Mouse (Mus musculus): ENCODE data around the gene Slc22a3. TPM values are rescaled to one million over a fixed set of nuclear protein-coding genes. Genes with fewer than 3 reads are reported as not detected.
A peak's percentile ranks its signal among the peaks of the same experiment; 100 is the strongest.

Gene Slc22a3
- polyA plus RNA-seq, 1 experiment from 2014 or later: 0.46 TPM

DNA sequence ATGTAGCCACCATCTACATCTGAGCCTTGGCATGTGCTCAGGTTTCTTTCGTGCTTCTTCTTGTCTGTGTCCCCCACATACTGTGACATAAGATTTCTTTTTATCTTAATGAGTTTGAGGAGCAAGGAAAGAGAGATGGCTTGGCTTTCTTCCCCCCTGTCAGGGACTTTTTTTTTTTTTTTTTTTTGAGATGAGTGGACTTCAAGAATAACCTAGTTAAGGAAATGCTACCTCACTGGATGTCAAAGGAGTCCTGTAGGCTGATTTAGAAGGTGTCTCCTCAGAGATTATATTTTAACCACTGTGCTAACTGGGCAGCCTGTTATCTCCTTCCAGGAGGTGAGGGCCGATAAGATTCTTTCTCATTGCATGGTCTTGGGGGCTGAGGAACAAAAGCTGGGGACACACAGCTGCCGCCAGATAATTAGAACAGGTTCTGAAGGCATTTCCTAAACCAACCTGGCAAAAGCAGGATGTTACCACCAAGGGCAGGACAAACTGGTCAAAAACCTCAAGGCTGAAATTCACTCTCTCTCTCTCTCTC is 133.8 kb downstream of the Slc22a3 start:
- no peak for ATAC-seq (ENCODE audit: insufficient read depth, low FRiP score)
- H3K9ac ChIP-seq (ENCODE audit: low read length): no peak overlapping the region
- H3K36me3 ChIP-seq (ENCODE audit: control insufficient read depth, insufficient read depth, low read length): no peaks in the 10 kb centered on the region
- WGBS: 50% methylated on average over 3 of the region's 3 CpGs
- H3K27me3 ChIP-seq (ENCODE audit: control insufficient read depth, insufficient read depth, low read length): no peaks in the 10 kb centered on the region
- H3K27ac ChIP-seq (ENCODE audit: low read length): no peak overlapping the region
- H3K4me3 ChIP-seq (replicated peaks; ENCODE audit: low read length): no peak overlapping the region
- H3K4me2 ChIP-seq (ENCODE audit: low read depth, low read length): no peak overlapping the region
- H3K9me3 ChIP-seq (replicated peaks; ENCODE audit: control insufficient read depth, low read length): no peaks in the 10 kb centered on the region
- peaks cover 5% of the 10 kb centered on the region; the same call in 1 of the 2 replicates for H3K4me1 ChIP-seq (ENCODE audit: control insufficient read depth, insufficient read depth, low read length)

DNA sequence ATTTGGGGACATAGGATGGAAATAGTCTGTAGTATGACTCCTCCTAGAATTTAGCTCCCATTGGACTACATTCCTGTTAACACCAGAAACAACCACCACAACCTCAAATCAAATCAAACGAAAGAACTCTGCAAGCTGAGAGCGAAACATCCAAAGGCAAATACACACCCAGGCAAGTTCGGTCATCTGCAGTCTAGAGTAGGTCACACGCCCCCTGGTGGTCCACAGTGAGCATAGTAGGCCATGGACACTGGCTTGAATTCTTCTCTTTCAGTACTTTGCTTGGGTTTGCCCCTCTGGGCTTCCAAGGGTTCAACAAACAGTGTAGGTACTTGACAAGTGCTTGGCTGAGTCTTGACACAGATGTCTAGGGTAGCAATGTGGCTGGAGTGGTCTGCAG is 135.5 kb downstream of the Slc22a3 start:
- Histone ChIP-seq H3K36me3 (ENCODE audit: control insufficient read depth, insufficient read depth, low read length) (no peaks in the 10 kb centered on the region), H3K9ac (ENCODE audit: low read length) (no peak overlapping the region), H3K4me1 (ENCODE audit: control insufficient read depth, insufficient read depth, low read length) (peaks cover 5% of the 10 kb centered on the region; the same call in 1 of the 2 replicates), H3K4me3 (replicated peaks; ENCODE audit: low read length) (no peak overlapping the region), H3K27me3 (ENCODE audit: control insufficient read depth, insufficient read depth, low read length) (no peaks in the 10 kb centered on the region), H3K4me2 (ENCODE audit: low read depth, low read length) (peak overlapping the region; percentile 36), H3K9me3 (replicated peaks; ENCODE audit: control insufficient read depth, low read length) (no peaks in the 10 kb centered on the region), H3K27ac (ENCODE audit: low read length) (no peak overlapping the region)
- WGBS: 19% methylated on average over 4 of the region's 4 CpGs
- peak; percentile 38; the same call in 1 of the 2 replicates for ATAC-seq (ENCODE audit: insufficient read depth, low FRiP score)

DNA sequence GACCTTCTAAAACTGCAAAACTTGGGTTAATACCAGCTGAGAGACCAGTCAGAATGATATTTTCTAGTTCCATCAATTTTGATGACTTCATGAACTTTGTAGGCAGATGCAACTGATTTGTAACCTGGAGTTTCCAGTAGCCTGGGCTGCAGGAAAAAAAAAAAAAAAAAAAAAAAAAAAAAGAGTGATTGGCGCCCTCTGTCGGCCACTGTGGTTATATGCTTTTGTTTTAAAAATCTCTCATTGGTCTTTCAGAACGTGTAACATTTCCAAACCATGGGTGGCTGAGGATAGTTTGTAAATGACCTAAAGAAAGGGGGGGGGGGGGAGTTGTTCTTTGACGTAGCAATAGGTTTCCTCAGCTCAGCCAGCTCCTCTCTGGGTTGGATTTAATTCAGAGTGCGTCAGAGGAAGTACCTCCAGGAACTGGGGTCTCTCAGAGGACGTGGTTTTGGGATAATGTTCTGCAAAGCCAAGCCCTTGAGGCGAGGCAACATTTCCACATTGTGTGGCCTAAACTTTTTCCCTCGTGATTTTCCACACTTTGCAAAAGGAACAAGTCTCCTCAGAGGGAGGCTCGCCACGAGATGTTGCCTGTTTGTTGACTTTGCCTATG is 136.1 kb downstream of the Slc22a3 start:
- no peaks in the 10 kb centered on the region for H3K36me3 ChIP-seq (ENCODE audit: control insufficient read depth, insufficient read depth, low read length)
- peaks cover 5% of the 10 kb centered on the region; the same call in 1 of the 2 replicates for H3K4me1 ChIP-seq (ENCODE audit: control insufficient read depth, insufficient read depth, low read length)
- H3K9ac ChIP-seq (ENCODE audit: low read length): no peak overlapping the region
- H3K4me2 ChIP-seq (ENCODE audit: low read depth, low read length): peak overlapping the region; percentile 36
- no peak overlapping the region; the same call in 1 of the 2 replicates for H3K27ac ChIP-seq (ENCODE audit: low read length)
- H3K4me3 ChIP-seq (replicated peaks; ENCODE audit: low read length): no peak overlapping the region
- 36% methylated on average over 10 of the region's 10 CpGs for WGBS
- no peak for ATAC-seq (ENCODE audit: insufficient read depth, low FRiP score)
- no peaks in the 10 kb centered on the region for H3K9me3 ChIP-seq (replicated peaks; ENCODE audit: control insufficient read depth, low read length)
- H3K27me3 ChIP-seq (ENCODE audit: control insufficient read depth, insufficient read depth, low read length): no peaks in the 10 kb centered on the region

DNA sequence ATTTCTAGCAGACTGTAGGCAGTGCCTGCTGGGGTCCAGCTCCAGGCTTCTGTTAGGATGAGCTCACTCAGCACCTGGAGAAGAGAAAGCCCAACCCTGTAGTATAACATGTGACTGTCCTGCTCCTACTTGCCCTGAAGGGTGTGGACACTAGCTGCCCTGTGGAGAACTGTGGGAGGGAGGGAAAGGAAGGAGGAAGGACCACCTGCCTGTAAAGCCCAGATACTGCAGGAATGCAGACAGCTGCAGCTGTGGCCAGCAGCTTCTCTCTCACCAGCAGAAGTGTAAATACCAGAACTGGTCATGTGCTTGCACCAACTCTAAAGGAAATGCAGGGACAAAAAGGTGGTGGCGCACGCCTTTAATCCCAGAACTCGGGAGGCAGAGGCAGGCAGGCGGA is 137.2 kb downstream of the Slc22a3 start:
- peaks cover 5% of the 10 kb centered on the region; the same call in 1 of the 2 replicates for H3K4me1 ChIP-seq (ENCODE audit: control insufficient read depth, insufficient read depth, low read length)
- no peaks in the 10 kb centered on the region for H3K36me3 ChIP-seq (ENCODE audit: control insufficient read depth, insufficient read depth, low read length)
- H3K4me2 ChIP-seq (ENCODE audit: low read depth, low read length): no peak overlapping the region
- no peak overlapping the region for H3K27ac ChIP-seq (ENCODE audit: low read length)
- no peaks in the 10 kb centered on the region for H3K9me3 ChIP-seq (replicated peaks; ENCODE audit: control insufficient read depth, low read length)
- WGBS: 59% methylated on average over 4 of the region's 4 CpGs
- H3K4me3 ChIP-seq (replicated peaks; ENCODE audit: low read length): no peak overlapping the region
- peak; percentile 56; the same call in 1 of the 2 replicates for ATAC-seq (ENCODE audit: insufficient read depth, low FRiP score)
- H3K27me3 ChIP-seq (ENCODE audit: control insufficient read depth, insufficient read depth, low read length): no peaks in the 10 kb centered on the region
- H3K9ac ChIP-seq (ENCODE audit: low read length): no peak overlapping the region

DNA sequence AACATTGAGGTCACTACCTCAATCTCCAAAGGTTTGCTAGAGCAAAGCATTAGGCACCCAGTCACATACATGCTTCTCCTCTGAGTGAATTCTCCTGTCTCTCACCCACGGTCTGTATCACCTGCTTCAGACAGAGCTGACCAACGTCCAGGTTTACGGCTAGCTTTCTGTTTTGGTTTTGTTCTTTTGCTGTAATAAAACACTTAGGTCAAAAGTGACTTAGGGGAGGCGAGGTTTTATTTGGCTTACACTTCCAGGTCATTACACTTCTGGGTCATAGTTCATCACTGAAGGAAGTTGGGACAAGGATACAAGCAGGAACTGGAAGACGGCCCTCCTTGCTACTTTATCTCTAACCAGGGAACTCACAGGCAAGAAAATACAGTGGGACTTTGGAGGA is 138.1 kb downstream of the Slc22a3 start:
- H3K27ac ChIP-seq (ENCODE audit: low read length): no peak overlapping the region
- ATAC-seq (ENCODE audit: insufficient read depth, low FRiP score): no peak
- WGBS: 66% methylated on average over 5 of the region's 5 CpGs

More for the DNA sequence above, 138.1 kb downstream of the Slc22a3 start:
- H3K9me3 ChIP-seq (replicated peaks; ENCODE audit: control insufficient read depth, low read length): no peaks in the 10 kb centered on the region
- H3K4me3 ChIP-seq (replicated peaks; ENCODE audit: low read length): no peak overlapping the region
- no peaks in the 10 kb centered on the region for H3K27me3 ChIP-seq (ENCODE audit: control insufficient read depth, insufficient read depth, low read length)
- peaks cover 6% of the 10 kb centered on the region; the same call in 1 of the 2 replicates for H3K4me1 ChIP-seq (ENCODE audit: control insufficient read depth, insufficient read depth, low read length)
- no peaks in the 10 kb centered on the region for H3K36me3 ChIP-seq (ENCODE audit: control insufficient read depth, insufficient read depth, low read length)
- H3K9ac ChIP-seq (ENCODE audit: low read length): no peak overlapping the region
- H3K4me2 ChIP-seq (ENCODE audit: low read depth, low read length): no peak overlapping the region

Other genes with a start within 250 kb of the Slc22a3 start
- 28.2 and 35.6 TPM in 2 replicates for gene Map3k4, start 188.9 kb downstream of the Slc22a3 start, polyA plus RNA-seq (2015; fragmentation: Nextera tagmentation; extraction: Ambion mirVana)
- 13.0 and 13.9 TPM in 2 replicates for gene Plg, start 129.1 kb downstream of the Slc22a3 start, polyA plus RNA-seq (2015; fragmentation: Nextera tagmentation; extraction: Ambion mirVana)
- gene Slc22a2, start 76.4 kb upstream of the Slc22a3 start, polyA plus RNA-seq (2015; fragmentation: Nextera tagmentation; extraction: Ambion mirVana): 0.06 TPM in 1 of 2 replicates, not detected in the other
- gene Slc22a1, start 168.1 kb upstream of the Slc22a3 start, polyA plus RNA-seq (2015; fragmentation: Nextera tagmentation; extraction: Ambion mirVana): 0.96 and 1.2 TPM in 2 replicates

Measured in stomach, embryonic 16.5 days (tissue).